In the genomic region with DNA sequence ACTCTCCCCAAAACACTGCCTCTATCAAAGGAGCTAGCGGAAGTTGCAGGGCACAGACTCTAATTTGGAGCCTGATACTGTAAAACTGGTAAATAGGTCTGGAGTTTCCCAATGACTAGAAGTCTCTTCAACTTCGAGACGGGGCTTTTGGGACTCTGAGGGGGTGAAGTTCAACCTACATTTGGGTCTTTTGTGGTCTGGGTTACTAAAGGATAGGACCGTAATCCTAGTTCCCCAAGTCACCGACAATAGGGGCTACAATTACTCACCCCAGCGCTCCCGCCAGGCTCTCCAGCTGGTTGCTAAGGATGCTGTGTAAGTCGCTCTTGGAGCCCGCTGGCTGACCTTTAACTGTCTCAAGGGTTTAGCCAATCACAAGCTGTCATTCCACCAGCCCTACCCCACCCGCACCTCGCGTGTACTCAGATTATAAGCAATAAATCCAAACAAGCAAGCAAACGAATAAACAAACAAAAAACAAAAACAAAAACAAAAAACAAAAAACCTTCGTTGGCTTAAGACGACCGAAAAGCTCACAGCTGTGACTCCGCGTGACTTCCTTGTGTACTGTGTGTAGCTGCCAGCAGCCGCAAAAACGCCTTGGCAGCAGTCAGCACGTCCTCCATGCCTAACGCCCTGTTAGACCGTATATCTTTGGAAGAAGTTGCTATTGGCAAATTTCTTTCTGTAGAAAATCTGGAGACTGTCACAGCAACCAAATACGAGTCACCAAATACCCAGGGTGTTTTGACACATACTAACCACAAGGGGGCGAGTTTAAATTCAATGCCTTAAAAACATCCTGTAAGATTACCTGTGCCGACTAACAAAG, we compare ENCODE assay signal across 8 mouse cellular contexts. TPM values are rescaled to one million over a fixed set of nuclear protein-coding genes. Genes with fewer than 3 reads are reported as not detected.
A peak's percentile ranks its signal among the peaks of the same experiment; 100 is the strongest.
DNase-seq lines count a peak whose midpoint lies in the region; ATAC-seq lines count a peak whose summit lies in the region.

A gene (minus strand): TSS at position 342 of the 832 bp plus-strand sequence.

- ATAC-seq in embryonic facial prominence, embryonic 13.5 days (ENCODE audit: insufficient number of reproducible peaks, insufficient read depth, low FRiP score, low TSS enrichment, low read depth), result no peak; the same call in 1 of the 2 replicates
- no peak for ATAC-seq in heart, embryonic 12.5 days (ENCODE audit: insufficient number of reproducible peaks, low FRiP score)
- peak; percentile 97 for ATAC-seq in lung, embryonic 16.5 days (ENCODE audit: low read depth)
- ATAC-seq in neutrophil, adult 5-6 weeks (ENCODE audit: extremely low read depth, insufficient number of reproducible peaks, low FRiP score, poor library complexity, severe bottlenecking), result 0 out of 2 replicates have a peak, but pooled peaks have one; percentile 30

- no peaks in the 10 kb centered on the region for H3K9me3 ChIP-seq in embryonic facial prominence, embryonic 13.5 days
- no peaks in the 10 kb centered on the region for H3K9me3 ChIP-seq in heart, embryonic 12.5 days (replicated peaks)
- no peaks in the 10 kb centered on the region for H3K9me3 ChIP-seq in lung, embryonic 16.5 days (ENCODE audit: control insufficient read depth, low read length)

- 16% methylated on average over 26 of the region's 26 CpGs for WGBS in embryonic facial prominence, embryonic 13.5 days
- WGBS in heart, embryonic 12.5 days, result 16% methylated on average over 26 of the region's 26 CpGs
- 10% methylated on average over 26 of the region's 26 CpGs for WGBS in lung, embryonic 16.5 days

- H3K4me1 ChIP-seq in embryonic facial prominence, embryonic 13.5 days, result peaks cover 6% of the 10 kb centered on the region; the same call in 1 of the 2 replicates
- H3K4me1 ChIP-seq in heart, embryonic 12.5 days (replicated peaks), result 0 out of 2 replicates have a peak, but pooled peaks cover 3% of the 10 kb centered on the region
- no peaks in the 10 kb centered on the region for H3K4me1 ChIP-seq in lung, embryonic 16.5 days (replicated peaks; ENCODE audit: control insufficient read depth, insufficient read depth, low read length)

- peak within 1 kb of the TSS; percentile 29 for H3K4me3 ChIP-seq in embryonic facial prominence, embryonic 13.5 days
- H3K4me3 ChIP-seq in heart, embryonic 12.5 days, result peak within 1 kb of the TSS; percentile 42
- H3K4me3 ChIP-seq in lung, embryonic 16.5 days (ENCODE audit: low read length), result peak within 1 kb of the TSS; percentile 38

- no peaks in the 10 kb centered on the region for H3K36me3 ChIP-seq in embryonic facial prominence, embryonic 13.5 days
- H3K36me3 ChIP-seq in heart, embryonic 12.5 days, result no peaks in the 10 kb centered on the region
- H3K36me3 ChIP-seq in lung, embryonic 16.5 days (ENCODE audit: control insufficient read depth, insufficient read depth, low read length), result no peaks in the 10 kb centered on the region

- H3K9ac ChIP-seq in embryonic facial prominence, embryonic 13.5 days, result no peak within 1 kb of the TSS
- H3K9ac ChIP-seq in heart, embryonic 12.5 days, result no peak within 1 kb of the TSS
- 0 out of 2 replicates have a peak within 1 kb of the TSS, but pooled peaks have one; percentile 8 for H3K9ac ChIP-seq in lung, embryonic 16.5 days (ENCODE audit: low read length)

- H3K27me3 ChIP-seq in embryonic facial prominence, embryonic 13.5 days, result no peaks in the 10 kb centered on the region
- no peaks in the 10 kb centered on the region for H3K27me3 ChIP-seq in heart, embryonic 12.5 days (replicated peaks)
- H3K27me3 ChIP-seq in lung, embryonic 16.5 days (ENCODE audit: control insufficient read depth, insufficient read depth, low read depth, low read length), result no peaks in the 10 kb centered on the region

- peak; percentile 56 for DNase-seq in A20 (ENCODE audit: low read depth, low spot score)
- DNase-seq in Muller cell, postnatal 12 days (ENCODE audit: inconsistent ontology term), result peak; percentile 56
- peak; percentile 38 for DNase-seq in kidney, adult 9 months
- no peak for DNase-seq in yolk sac, embryonic 10.5 days (ENCODE audit: low spot score)

- H3K27ac ChIP-seq in embryonic facial prominence, embryonic 13.5 days, result no peak within 1 kb of the TSS
- no peak within 1 kb of the TSS for H3K27ac ChIP-seq in heart, embryonic 12.5 days (ENCODE audit: poor library complexity, severe bottlenecking)
- H3K27ac ChIP-seq in lung, embryonic 16.5 days (ENCODE audit: low read length), result no peak within 1 kb of the TSS

- H3K4me2 ChIP-seq in embryonic facial prominence, embryonic 13.5 days, result peak within 1 kb of the TSS; percentile 57
- H3K4me2 ChIP-seq in heart, embryonic 12.5 days, result peak within 1 kb of the TSS; percentile 69
- H3K4me2 ChIP-seq in lung, embryonic 16.5 days (ENCODE audit: low read depth, low read length), result peak within 1 kb of the TSS; percentile 47

RNA-seq across cellular contexts. Expression of the gene that starts here (rescaled TPM):
- polyA plus RNA-seq in embryonic facial prominence, embryonic 13.5 days (2015; fragmentation: Nextera tagmentation; extraction: Ambion mirVana), result 0.25 and 0.36 TPM in 2 replicates
- polyA plus RNA-seq in heart, embryonic 12.5 days (2016; fragmentation: Nextera tagmentation; extraction: Ambion mirVana), result 0.17 TPM in 1 of 2 replicates, not detected in the other
- 1.1 and 1.7 TPM in 2 replicates for polyA plus RNA-seq in lung, embryonic 16.5 days (2015; fragmentation: Nextera tagmentation; extraction: Ambion mirVana)
- not detected in 2 replicates for total RNA-seq in neutrophil, adult 5-6 weeks (2017)

Comparison
In these comparisons a context has a peak if more than half of its experiments do, and no peak if none do; other contexts are left out.
1. Peak in ATAC-seq in neutrophil, adult 5-6 weeks; RNA of the gene not detected or under 1 TPM.